Mouse (Mus musculus) forebrain, embryonic 16.5 days (tissue): Measurements from ENCODE around the gene Chst11. TPM values are rescaled to one million over a fixed set of nuclear protein-coding genes. Genes with fewer than 3 reads are reported as not detected.
A peak's percentile ranks its signal among the peaks of the same experiment; 100 is the strongest.

ENCODE experiments used
- ATAC-seq: fragments of 200-750 bp; cut with Nextera tagmentation; 2 replicates; pipeline ENCODE4 v1.8.0; 2017; ENCODE audit warnings: mild to moderate bottlenecking, moderate library complexity
- H3K27ac ChIP-seq: fragments of 300-500 bp; sonication (generic); 2 replicates; pipeline ENCODE4 v1.5.1; 2014; ENCODE audit warnings: low read length, control low read depth
- H3K27me3 ChIP-seq: fragments of 300-500 bp; sonication (generic); replicated peaks from 2 replicates; pipeline ENCODE4 v1.6.1; 2014; ENCODE audit warnings: low read length; ENCODE audit not compliant: control insufficient read depth, insufficient read depth
- H3K36me3 ChIP-seq: fragments of 300-500 bp; sonication (generic); 2 replicates; pipeline ENCODE4 v1.6.1; 2014; ENCODE audit not compliant: control insufficient read depth, insufficient read depth
- H3K4me1 ChIP-seq: fragments of 300-500 bp; sonication (generic); replicated peaks from 2 replicates; pipeline ENCODE4 v1.6.1; 2014; ENCODE audit warnings: low read length; ENCODE audit not compliant: control insufficient read depth, insufficient read depth
- H3K4me2 ChIP-seq: fragments of 300-500 bp; sonication (generic); 2 replicates; pipeline ENCODE4 v1.6.1; 2014; ENCODE audit warnings: mild to moderate bottlenecking, low read length, control low read depth
- H3K4me3 ChIP-seq: fragments of 300-500 bp; sonication (generic); replicated peaks from 2 replicates; pipeline ENCODE4 v1.5.1; 2014; ENCODE audit warnings: mild to moderate bottlenecking, low read length, control low read depth
- H3K9ac ChIP-seq: fragments of 300-500 bp; sonication (generic); replicated peaks from 2 replicates; pipeline ENCODE4 v1.6.1; 2014; ENCODE audit warnings: low read depth, low read length, control low read depth
- H3K9me3 ChIP-seq: fragments of 300-500 bp; sonication (generic); 2 replicates; pipeline ENCODE4 v1.6.1; 2016; ENCODE audit warnings: low read length; ENCODE audit not compliant: control insufficient read depth
- WGBS: fragments of 180-500 bp; shearing (Covaris S2); extraction: QIAGEN DNeasy Blood & Tissue Kit; methylation state at CpG from one replicate; pipeline ENCODE4 v1.1.7; 2014; 5-methylcytosine and 5-hydroxymethylcytosine counted together
- polyA plus RNA-seq: library from polyadenylated mRNA; unstranded; fragments of >200 nt; fragmentation: Nextera tagmentation; extraction: Ambion mirVana; gene quantifications from 2 replicates; pipeline ENCODE4 v1.2.1, GENCODE M21; 2015

The Chst11 gene
- polyA plus RNA-seq, 1 experiment from 2014 or later: 3.4 TPM

- no peak overlapping the region for H3K4me2 ChIP-seq
- H3K36me3 ChIP-seq: no peaks in the 10 kb centered on the region
- H3K27me3 ChIP-seq: no peaks in the 10 kb centered on the region
- H3K27ac ChIP-seq: no peak overlapping the region
- 71% methylated on average over 9 of the region's 9 CpGs for WGBS
- H3K9me3 ChIP-seq: no peaks in the 10 kb centered on the region
- H3K4me1 ChIP-seq: peaks cover 34% of the 10 kb centered on the region
- ATAC-seq: no peak
- H3K9ac ChIP-seq: no peak overlapping the region
- no peak overlapping the region for H3K4me3 ChIP-seq
Observed at GRCm38 (mm10) chr10:83101421-83102207, 116.3 kb downstream of the Chst11 start.

- no peak overlapping the region for H3K4me2 ChIP-seq
- no peak for ATAC-seq
- no peak overlapping the region for H3K9ac ChIP-seq
- H3K4me3 ChIP-seq: no peak overlapping the region
- peak overlapping the region; percentile 8; the same call in 1 of the 2 replicates for H3K27ac ChIP-seq
- H3K4me1 ChIP-seq: peaks cover 45% of the 10 kb centered on the region
- no peaks in the 10 kb centered on the region for H3K36me3 ChIP-seq
- no peaks in the 10 kb centered on the region for H3K27me3 ChIP-seq
- H3K9me3 ChIP-seq: no peaks in the 10 kb centered on the region
- WGBS: 11% methylated on average over 15 of the region's 15 CpGs
Observed at GRCm38 (mm10) chr10:83102745-83103144, 117.4 kb downstream of the Chst11 start.

GRCm38 (mm10) chr10:83104221-83104620 is 118.9 kb downstream of the Chst11 start:
- no peaks in the 10 kb centered on the region for H3K36me3 ChIP-seq
- H3K4me1 ChIP-seq: peaks cover 58% of the 10 kb centered on the region
- no peak for ATAC-seq
- WGBS: 86% methylated on average over 8 of the region's 8 CpGs
- H3K4me3 ChIP-seq: no peak overlapping the region
- no peak overlapping the region for H3K27ac ChIP-seq
- H3K4me2 ChIP-seq: no peak overlapping the region
- H3K9me3 ChIP-seq: no peaks in the 10 kb centered on the region
- no peaks in the 10 kb centered on the region for H3K27me3 ChIP-seq
- no peak overlapping the region for H3K9ac ChIP-seq

GRCm38 (mm10) chr10:83106152-83106746 is 121.0 kb downstream of the Chst11 start:
- 3% methylated on average over 7 of the region's 7 CpGs for WGBS
- no peak overlapping the region for H3K4me2 ChIP-seq
- peaks cover 62% of the 10 kb centered on the region for H3K4me1 ChIP-seq

GRCm38 (mm10) chr10:83107385-83107784 is 122.1 kb downstream of the Chst11 start:
- WGBS: 32% methylated on average over 8 of the region's 8 CpGs
- H3K9ac ChIP-seq: no peak overlapping the region
- H3K27me3 ChIP-seq: no peaks in the 10 kb centered on the region
- ATAC-seq: no peak
- H3K36me3 ChIP-seq: no peaks in the 10 kb centered on the region
- H3K9me3 ChIP-seq: no peaks in the 10 kb centered on the region
- no peak overlapping the region for H3K4me3 ChIP-seq
- H3K27ac ChIP-seq: peak overlapping the region; percentile 13
- peaks cover 66% of the 10 kb centered on the region for H3K4me1 ChIP-seq
- no peak overlapping the region for H3K4me2 ChIP-seq

More at GRCm38 (mm10) chr10:83106152-83106746, 121.0 kb downstream of the Chst11 start:
- H3K36me3 ChIP-seq: no peaks in the 10 kb centered on the region
- peak overlapping the region; percentile 57; the same call in 1 of the 2 replicates for H3K27ac ChIP-seq
- H3K27me3 ChIP-seq: no peaks in the 10 kb centered on the region
- H3K4me3 ChIP-seq: no peak overlapping the region
- H3K9ac ChIP-seq: no peak overlapping the region
- ATAC-seq: peak; percentile 91
- no peaks in the 10 kb centered on the region for H3K9me3 ChIP-seq

GRCm38 (mm10) chr10:83107921-83108738 is 122.8 kb downstream of the Chst11 start:
- Histone ChIP-seq H3K9ac (0 out of 2 replicates have a peak overlapping the region, but pooled peaks have one; percentile 11), H3K27me3 (no peaks in the 10 kb centered on the region), H3K4me1 (peaks cover 62% of the 10 kb centered on the region), H3K27ac (peak overlapping the region; percentile 13), H3K4me2 (peak overlapping the region; percentile 18), H3K9me3 (no peaks in the 10 kb centered on the region), H3K36me3 (no peaks in the 10 kb centered on the region), H3K4me3 (no peak overlapping the region)
- WGBS: 15% methylated on average over 21 of the region's 21 CpGs
- ATAC-seq: peak; percentile 23; the same call in 1 of the 2 replicates

- no peaks in the 10 kb centered on the region for H3K36me3 ChIP-seq
- 90% methylated on average over 6 of the region's 6 CpGs for WGBS
Observed at GRCm38 (mm10) chr10:83108946-83109345, 123.6 kb downstream of the Chst11 start.

GRCm38 (mm10) chr10:83111046-83111445 is 125.7 kb downstream of the Chst11 start:
- H3K9me3 ChIP-seq: no peaks in the 10 kb centered on the region
- no peaks in the 10 kb centered on the region for H3K36me3 ChIP-seq
- H3K4me2 ChIP-seq: no peak overlapping the region
- H3K27ac ChIP-seq: no peak overlapping the region
- peaks cover 40% of the 10 kb centered on the region for H3K4me1 ChIP-seq
- no peak overlapping the region for H3K9ac ChIP-seq
- no peaks in the 10 kb centered on the region for H3K27me3 ChIP-seq
- no peak for ATAC-seq
- no peak overlapping the region for H3K4me3 ChIP-seq
- 77% methylated on average over 6 of the region's 6 CpGs for WGBS

More at GRCm38 (mm10) chr10:83108946-83109345, 123.6 kb downstream of the Chst11 start:
- Histone ChIP-seq H3K4me3 (no peak overlapping the region), H3K9ac (no peak overlapping the region), H3K27ac (no peak overlapping the region; the same call in 1 of the 2 replicates), H3K4me1 (peaks cover 60% of the 10 kb centered on the region), H3K4me2 (no peak overlapping the region), H3K27me3 (no peaks in the 10 kb centered on the region), H3K9me3 (no peaks in the 10 kb centered on the region)
- no peak for ATAC-seq

GRCm38 (mm10) chr10:83112345-83112744 is 127.0 kb downstream of the Chst11 start:
- 55% methylated on average over 4 of the region's 4 CpGs for WGBS
- H3K9me3 ChIP-seq: no peaks in the 10 kb centered on the region
- H3K36me3 ChIP-seq: no peaks in the 10 kb centered on the region
- H3K27me3 ChIP-seq: no peaks in the 10 kb centered on the region
- no peak for ATAC-seq
- no peak overlapping the region for H3K4me3 ChIP-seq
- no peak overlapping the region for H3K27ac ChIP-seq
- no peak overlapping the region for H3K9ac ChIP-seq
- H3K4me1 ChIP-seq: peaks cover 36% of the 10 kb centered on the region
- H3K4me2 ChIP-seq: no peak overlapping the region
